Mouse (Mus musculus) kidney, postnatal 0 days (tissue): ENCODE measurements around the gene Nfat5. TPM values are rescaled to one million over a fixed set of nuclear protein-coding genes. Genes with fewer than 3 reads are reported as not detected.

Experiments
- ATAC-seq: fragments of 200-750 bp; cut with Nextera tagmentation; replicated peaks from 2 replicates; pipeline ENCODE4 v1.8.0; 2017; ENCODE audit warnings: low read depth, moderate number of reproducible peaks, moderate TSS enrichment, moderate library complexity; ENCODE audit not compliant: low FRiP score
- DNase-seq: peaks from one replicate; pipeline ENCODE4 v3.0.0-alpha.2; 2016; ENCODE audit warnings: low spot score
- H3K27ac ChIP-seq: fragments of 300-500 bp; sonication (generic); 2 replicates; pipeline ENCODE4 v1.5.1; 2014; ENCODE audit warnings: mild to moderate bottlenecking
- H3K27me3 ChIP-seq: fragments of 300-500 bp; sonication (generic); 2 replicates; pipeline ENCODE4 v1.6.1; 2014; ENCODE audit warnings: low read length, mixed read lengths; ENCODE audit not compliant: insufficient read depth
- H3K36me3 ChIP-seq: fragments of 300-500 bp; sonication (generic); 2 replicates; pipeline ENCODE4 v1.6.1; 2014; ENCODE audit warnings: low read length, mixed read lengths; ENCODE audit not compliant: insufficient read depth
- H3K4me1 ChIP-seq: fragments of 300-500 bp; sonication (generic); replicated peaks from 2 replicates; pipeline ENCODE4 v1.6.1; 2014; ENCODE audit warnings: antibody characterized with exemption, low read length, mixed read lengths; ENCODE audit not compliant: insufficient read depth
- H3K4me2 ChIP-seq: fragments of 300-500 bp; sonication (generic); 2 replicates; pipeline ENCODE4 v1.6.1; 2014; ENCODE audit warnings: mild to moderate bottlenecking, low read length, moderate library complexity, mixed read lengths
- H3K4me3 ChIP-seq: fragments of 300-500 bp; sonication (generic); replicated peaks from 2 replicates; pipeline ENCODE4 v1.5.1; 2014; ENCODE audit warnings: low read depth, low read length
- H3K9ac ChIP-seq: fragments of 300-500 bp; sonication (generic); 2 replicates; pipeline ENCODE4 v1.6.1; 2014; ENCODE audit warnings: low read depth, low read length
- H3K9me3 ChIP-seq: fragments of 300-500 bp; sonication (generic); replicated peaks from 2 replicates; pipeline ENCODE4 v1.6.1; 2016; ENCODE audit warnings: low read length, inconsistent platforms, mixed read lengths
- CTCF ChIP-seq: IDR thresholded peaks from 2 replicates; pipeline ENCODE4 v1.5.1; 2016; ENCODE audit warnings: antibody characterized with exemption, low read depth, mild to moderate bottlenecking, moderate library complexity
- WGBS: fragments of 180-500 bp; shearing (Covaris S2); extraction: QIAGEN DNeasy Blood & Tissue Kit; methylation state at CpG from one replicate; pipeline ENCODE4 v1.1.7; 2014; 5-methylcytosine and 5-hydroxymethylcytosine counted together
- polyA plus RNA-seq: library from polyadenylated mRNA; unstranded; fragments of >200 nt; fragmentation: Nextera tagmentation; extraction: Ambion mirVana; gene quantifications from 2 replicates; pipeline ENCODE4 v1.2.1, GENCODE M21; 2015

Gene Nfat5
- polyA plus RNA-seq, 1 experiment from 2014 or later: 16.8 TPM

DNA sequence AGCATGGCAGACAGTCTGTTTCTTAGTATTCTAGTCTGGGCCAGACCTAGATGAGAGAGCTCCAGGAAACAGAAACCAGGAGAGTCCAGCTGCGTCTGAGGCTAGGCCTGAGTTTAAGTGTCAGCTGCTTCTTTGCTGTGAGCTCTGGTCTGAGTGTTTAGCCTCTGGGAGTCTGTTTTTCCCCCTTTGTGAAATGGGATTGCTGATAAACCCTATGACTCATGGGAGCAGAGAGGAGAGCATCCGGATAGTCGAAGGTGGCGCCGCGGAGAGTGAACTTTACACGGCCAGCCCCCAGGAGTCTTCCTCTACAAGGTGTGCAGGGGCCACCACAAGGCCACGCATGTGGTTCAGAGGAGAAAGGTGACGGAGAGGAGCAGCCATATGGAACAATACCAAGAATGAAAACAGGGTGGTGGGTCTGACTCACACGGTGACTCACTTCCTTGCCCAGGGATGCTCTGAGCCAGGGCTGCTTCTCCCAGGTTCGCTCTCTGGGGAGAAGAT lies 38.3 kb upstream of the Nfat5 start:
- no peaks in the 10 kb centered on the region for H3K9me3 ChIP-seq
- no peak for DNase-seq
- no peaks in the 10 kb centered on the region for H3K27me3 ChIP-seq
- TF ChIP-seq CTCF: no peak
- ATAC-seq: no peak; the same call in 1 of the 2 replicates
- no peak overlapping the region for H3K9ac ChIP-seq
- H3K4me1 ChIP-seq: peaks cover 5% of the 10 kb centered on the region
- WGBS: 52% methylated on average over 11 of the region's 11 CpGs
- H3K4me2 ChIP-seq: no peak overlapping the region
- no peak overlapping the region for H3K4me3 ChIP-seq
- H3K27ac ChIP-seq: no peak overlapping the region; the same call in 1 of the 2 replicates
- H3K36me3 ChIP-seq: no peaks in the 10 kb centered on the region

DNA sequence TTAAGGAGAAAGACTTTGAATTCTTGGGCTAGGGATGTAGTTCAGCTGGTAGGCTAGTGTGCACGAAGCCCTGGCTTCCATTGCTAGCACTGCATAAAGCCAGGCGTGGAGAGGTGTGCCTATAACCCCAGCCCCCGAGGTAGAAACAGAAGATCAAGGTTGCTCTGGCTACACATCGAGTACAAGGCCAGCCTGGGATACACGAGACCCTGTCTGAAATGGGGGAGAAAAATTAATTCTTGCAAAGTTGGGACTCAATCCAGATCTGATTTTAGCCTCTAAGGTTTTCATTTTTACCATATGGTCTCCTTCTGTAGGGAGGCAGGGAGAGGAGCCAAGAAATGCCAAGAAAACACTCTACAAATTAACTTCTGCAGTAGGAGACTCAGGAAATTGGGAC lies 36.0 kb upstream of the Nfat5 start:
- Histone ChIP-seq H3K27ac (no peak overlapping the region; the same call in 1 of the 2 replicates), H3K4me3 (no peak overlapping the region), H3K9me3 (no peaks in the 10 kb centered on the region), H3K9ac (no peak overlapping the region), H3K4me1 (peaks cover 2% of the 10 kb centered on the region), H3K4me2 (no peak overlapping the region), H3K27me3 (no peaks in the 10 kb centered on the region), H3K36me3 (no peaks in the 10 kb centered on the region)
- DNase-seq (peak; percentile 38), ATAC-seq (no peak)
- WGBS: 55% methylated on average over 5 of the region's 5 CpGs
- no peak for TF ChIP-seq CTCF

DNA sequence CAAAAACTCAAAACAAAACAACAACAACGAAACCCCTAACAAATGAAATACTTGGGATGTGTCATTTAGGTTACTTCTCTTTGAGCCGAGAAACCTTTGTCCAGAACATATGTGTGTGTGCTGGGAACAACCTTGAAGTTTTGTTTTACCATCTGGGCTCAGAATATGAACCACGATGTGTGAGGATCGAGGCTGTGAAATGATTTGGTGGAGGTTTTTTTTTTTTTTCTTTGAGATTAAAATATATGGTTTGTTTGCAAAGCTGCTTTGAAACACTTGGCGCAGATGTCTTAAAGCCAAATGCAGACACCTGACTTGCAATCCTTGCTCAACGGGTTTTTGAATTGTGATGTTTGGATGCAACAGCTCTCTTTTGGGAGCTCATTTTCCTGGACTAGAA lies 33.1 kb upstream of the Nfat5 start:
- TF ChIP-seq CTCF: no peak
- Histone ChIP-seq H3K27ac (no peak overlapping the region), H3K4me3 (no peak overlapping the region), H3K9ac (no peak overlapping the region), H3K27me3 (no peaks in the 10 kb centered on the region), H3K36me3 (no peaks in the 10 kb centered on the region), H3K9me3 (no peaks in the 10 kb centered on the region), H3K4me2 (no peak overlapping the region), H3K4me1 (no peaks in the 10 kb centered on the region)
- DNase-seq (no peak), ATAC-seq (no peak)
- WGBS: 84% methylated on average over 6 of the region's 6 CpGs

DNA sequence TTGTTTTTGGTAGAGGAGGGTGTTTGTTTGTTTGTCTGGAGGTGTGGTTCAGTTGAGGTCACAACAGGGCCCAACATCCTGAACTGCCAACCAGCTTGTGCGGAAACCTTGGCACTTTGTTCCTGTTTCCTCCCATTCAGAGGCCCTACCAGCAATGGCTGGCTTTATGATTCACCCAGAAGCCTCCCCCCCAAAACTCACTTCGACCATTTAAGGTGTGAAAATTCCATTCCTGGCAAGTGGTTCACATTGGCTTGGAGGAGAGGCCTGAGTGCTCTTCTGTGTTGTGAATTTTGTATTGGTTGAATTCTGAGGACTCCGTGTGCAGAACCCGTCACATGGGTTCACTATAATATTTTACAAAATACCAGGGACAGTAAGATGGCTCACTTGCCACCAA lies 32.1 kb upstream of the Nfat5 start:
- no peak for TF ChIP-seq CTCF
- DNase-seq: no peak

DNA sequence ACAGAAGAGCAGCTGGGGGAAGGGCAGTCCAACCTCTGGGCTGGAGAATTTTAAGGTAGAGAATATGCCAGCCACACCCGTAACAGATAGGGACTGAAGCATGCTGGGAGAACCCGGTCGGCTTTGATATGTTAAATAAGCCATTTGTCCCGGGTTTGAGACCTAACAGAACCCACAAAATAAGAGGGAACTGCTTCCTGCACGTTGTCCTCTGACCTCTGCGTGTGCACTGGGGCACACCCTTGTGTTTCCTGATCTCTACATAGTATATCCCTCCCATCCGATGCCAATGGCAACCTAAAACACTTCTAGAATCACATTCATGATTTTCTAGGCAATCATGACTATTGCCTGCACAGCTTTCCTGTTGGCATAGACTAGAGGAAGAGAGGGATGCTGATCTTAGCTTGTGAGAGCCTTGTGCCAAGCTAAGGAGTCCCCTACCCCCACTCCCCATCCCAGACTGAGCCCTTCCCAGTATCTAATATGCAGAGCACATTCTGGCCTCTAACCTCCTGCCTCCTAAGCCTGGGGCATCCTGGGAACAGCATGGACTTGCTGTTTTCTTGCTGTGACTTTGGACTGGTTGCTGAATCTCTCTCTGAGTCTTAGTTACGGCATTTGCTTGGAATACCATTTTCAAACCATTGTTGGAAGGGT lies 31.1 kb upstream of the Nfat5 start:
- H3K36me3 ChIP-seq: no peaks in the 10 kb centered on the region
- WGBS: 76% methylated on average over 8 of the region's 8 CpGs
- TF ChIP-seq CTCF: no peak

More for the DNA sequence above, 32.1 kb upstream of the Nfat5 start:
- Histone ChIP-seq H3K4me1 (no peaks in the 10 kb centered on the region), H3K9ac (no peak overlapping the region), H3K4me2 (no peak overlapping the region), H3K36me3 (no peaks in the 10 kb centered on the region), H3K9me3 (no peaks in the 10 kb centered on the region), H3K4me3 (no peak overlapping the region), H3K27me3 (no peaks in the 10 kb centered on the region), H3K27ac (no peak overlapping the region)
- no peak for ATAC-seq
- 71% methylated on average over 4 of the region's 4 CpGs for WGBS

DNA sequence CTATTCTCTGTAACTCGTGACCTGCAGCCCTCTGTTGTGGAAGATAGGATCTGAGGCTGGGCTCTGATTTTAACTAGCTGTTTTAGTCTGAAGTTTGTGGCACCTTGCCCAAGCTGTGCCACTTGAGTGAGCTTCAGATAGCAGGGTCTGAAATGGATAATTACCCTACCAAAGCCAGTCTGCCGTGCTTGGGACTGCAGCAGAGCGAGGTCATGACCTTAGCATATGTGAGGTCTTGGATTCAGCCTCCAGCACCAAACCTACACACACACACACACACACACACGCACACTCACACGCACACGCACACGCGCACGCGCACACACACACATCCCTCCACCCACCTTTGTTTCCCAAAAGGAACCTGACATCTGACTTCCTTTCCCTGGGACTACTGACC lies 27.5 kb upstream of the Nfat5 start:
- ATAC-seq (peak; percentile 71), DNase-seq (peak; percentile 48)
- no peaks in the 10 kb centered on the region; the same call in 1 of the 2 replicates for H3K4me1 ChIP-seq
- peak overlapping the region; percentile 19; the same call in 1 of the 2 replicates for H3K27ac ChIP-seq
- TF ChIP-seq CTCF: no peak
- WGBS: 60% methylated on average over 10 of the region's 10 CpGs
- no peaks in the 10 kb centered on the region for H3K36me3 ChIP-seq
- no peaks in the 10 kb centered on the region for H3K27me3 ChIP-seq
- H3K9ac ChIP-seq: no peak overlapping the region
- no peaks in the 10 kb centered on the region for H3K9me3 ChIP-seq
- H3K4me2 ChIP-seq: no peak overlapping the region; the same call in 1 of the 2 replicates
- no peak overlapping the region for H3K4me3 ChIP-seq

More for the DNA sequence above, 31.1 kb upstream of the Nfat5 start:
- Histone ChIP-seq H3K9me3 (no peaks in the 10 kb centered on the region), H3K4me3 (no peak overlapping the region), H3K27me3 (no peaks in the 10 kb centered on the region), H3K4me1 (no peaks in the 10 kb centered on the region), H3K4me2 (no peak overlapping the region), H3K9ac (no peak overlapping the region), H3K27ac (no peak overlapping the region)
- DNase-seq: no peak
- ATAC-seq: no peak
